Mouse (Mus musculus) thymus, adult 18-20 months (tissue): Measurements from ENCODE around the gene Irf8.
A peak's percentile ranks its signal among the peaks of the same experiment; 100 is the strongest.
"Not testable (repeated sequence)": the region's sequence is repeated elsewhere in the genome, so short reads cannot be mapped to it uniquely, and the experiment has no call there.

ENCODE experiments used
- DNase-seq, 2 experiments: peaks; one replicate each; pipeline ENCODE4 v3.0.0; 2022; ENCODE audit warnings: mixed read lengths in 2 of 2

Gene Irf8

DNA sequence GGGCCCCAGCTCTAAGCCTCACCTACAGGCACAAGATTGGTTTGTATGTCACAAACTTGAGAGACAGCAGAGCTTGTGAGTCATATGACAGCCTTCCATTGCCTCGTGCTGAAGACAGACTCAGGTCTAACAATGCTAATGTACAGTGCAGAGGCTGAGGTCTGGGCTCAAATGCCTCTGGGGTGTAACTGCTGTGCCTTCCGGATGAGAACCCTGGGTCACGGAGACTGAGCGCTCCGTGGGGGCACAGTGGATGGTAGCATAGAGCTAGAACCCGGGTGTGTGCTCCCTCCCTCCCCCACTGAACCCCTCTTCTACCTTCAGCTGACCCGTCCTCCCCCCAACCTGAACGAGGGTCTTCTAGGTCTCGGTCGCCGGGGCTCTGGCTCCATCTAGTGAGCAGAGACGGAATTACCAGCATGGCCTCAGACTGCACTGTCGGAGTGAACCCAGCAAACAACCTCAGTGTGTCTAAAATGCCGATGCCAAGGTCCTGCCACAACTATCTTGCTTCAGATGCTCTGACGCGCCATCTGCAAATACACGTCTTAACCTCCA lies 64.2 kb downstream of the Irf8 start:
- DNase-seq: peak; percentile 22 to 39

DNA sequence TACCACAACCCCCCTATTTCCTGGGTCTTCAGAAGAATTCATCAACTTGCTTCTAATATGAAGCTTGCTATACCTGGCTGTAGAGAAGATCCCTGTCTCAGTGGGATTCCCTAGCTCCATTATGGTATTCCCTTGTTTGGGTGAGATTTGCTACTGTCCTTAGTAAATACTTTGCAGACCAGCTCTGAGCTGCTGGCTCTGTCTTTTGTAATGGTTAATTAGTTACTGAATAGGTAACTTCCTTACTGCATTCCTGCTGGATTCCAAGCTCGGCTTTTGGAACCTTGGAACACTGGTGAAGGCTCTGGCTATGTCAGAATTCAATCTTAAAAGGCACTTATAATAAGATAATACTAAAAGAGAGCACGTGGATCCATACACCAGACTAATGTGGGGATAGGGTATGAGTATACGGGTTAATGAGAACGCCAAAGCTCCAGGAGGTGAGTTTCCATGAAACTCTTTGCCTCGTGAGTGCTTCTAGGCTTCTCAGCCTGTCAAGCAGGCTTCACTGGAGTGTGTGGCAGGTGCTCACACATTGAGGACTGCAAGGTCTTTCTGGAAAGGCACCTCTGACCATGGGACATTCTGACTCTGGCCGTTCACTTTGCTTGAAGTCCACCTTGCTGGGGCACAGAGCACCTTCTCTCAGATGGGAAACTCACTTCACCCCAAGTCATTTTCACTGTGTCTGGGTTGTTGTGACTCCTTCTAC lies 67.7 kb downstream of the Irf8 start:
- DNase-seq: not testable (repeated sequence)

DNA sequence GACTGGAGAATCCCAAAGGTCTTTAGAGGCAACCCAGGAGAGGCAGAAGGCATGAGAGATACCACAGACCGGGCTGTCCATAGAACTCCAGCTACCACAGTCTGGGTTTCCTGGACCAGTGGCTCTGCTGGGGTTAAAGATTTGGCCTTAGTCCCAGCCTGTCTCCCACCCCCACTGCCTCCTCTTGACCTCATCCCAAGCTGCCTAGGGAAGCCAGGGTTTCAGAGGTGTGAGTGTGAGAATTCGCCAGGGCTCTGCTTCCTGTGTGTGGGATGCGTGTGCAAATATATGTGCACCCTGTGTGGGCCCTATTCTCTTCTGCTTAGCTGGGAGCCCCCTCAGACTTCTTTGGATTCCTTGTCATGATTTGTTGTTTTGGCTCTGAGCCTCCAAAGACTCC lies 68.6 kb downstream of the Irf8 start:
- DNase-seq: no peak
